Mouse (Mus musculus): ENCODE results near the gene Rftn1. TPM values are rescaled to one million over a fixed set of nuclear protein-coding genes. Genes with fewer than 3 reads are reported as not detected.

Gene Rftn1
- polyA plus RNA-seq, 1 experiment from 2014 or later: 9.4 TPM

GRCm38 (mm10) chr17:50070822-50071601 lies 119.5 kb downstream of the Rftn1 start:
- no peaks in the 10 kb centered on the region for H3K9me3 ChIP-seq
- H3K27ac ChIP-seq: no peak overlapping the region
- H3K27me3 ChIP-seq: no peaks in the 10 kb centered on the region
- H3K9ac ChIP-seq (replicated peaks): no peak overlapping the region
- no peak for ATAC-seq (ENCODE audit: insufficient number of reproducible peaks, insufficient read depth, low FRiP score, low TSS enrichment, low read depth)
- H3K4me3 ChIP-seq (replicated peaks): no peak overlapping the region
- 0 out of 2 replicates have a peak, but pooled peaks cover 3% of the 10 kb centered on the region for H3K4me1 ChIP-seq (replicated peaks)
- H3K36me3 ChIP-seq: no peaks in the 10 kb centered on the region
- H3K4me2 ChIP-seq: no peak overlapping the region
- 76% methylated on average over 7 of the region's 7 CpGs for WGBS

DNA sequence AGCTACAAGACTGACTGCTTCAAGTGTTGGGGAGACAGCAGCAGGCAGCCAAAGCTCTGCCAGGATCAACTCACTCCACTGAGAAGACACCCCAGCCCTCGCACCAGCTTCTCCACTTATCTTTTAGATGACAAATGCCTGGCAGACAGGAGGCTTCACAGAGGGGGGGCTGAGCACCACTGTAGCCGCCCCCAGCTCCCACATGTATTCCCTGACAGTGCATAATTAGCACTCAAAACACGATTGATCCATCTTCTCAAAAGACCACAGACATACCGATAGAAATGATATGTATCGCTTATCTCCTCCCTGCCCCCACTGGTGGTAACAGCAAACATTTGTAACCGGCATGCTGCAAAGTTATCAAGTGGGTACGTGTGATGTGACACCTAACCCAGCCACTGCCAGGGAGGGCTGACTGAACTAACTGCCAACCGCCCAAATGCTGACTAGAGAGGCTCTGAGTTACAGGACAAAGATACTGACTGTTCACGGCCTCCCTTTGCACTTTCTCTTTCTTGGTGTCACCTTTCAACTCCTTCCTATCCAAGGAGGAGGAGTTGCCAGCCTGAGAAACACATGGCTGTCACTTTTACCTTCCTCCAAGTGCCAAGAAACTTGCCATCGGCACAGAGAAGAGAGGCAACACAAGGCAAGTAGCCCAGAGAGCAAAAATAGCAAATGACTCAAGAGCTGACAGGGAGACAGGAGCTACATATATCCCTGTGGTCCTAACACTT lies 120.4 kb downstream of the Rftn1 start:
- no peak overlapping the region for H3K4me2 ChIP-seq

DNA sequence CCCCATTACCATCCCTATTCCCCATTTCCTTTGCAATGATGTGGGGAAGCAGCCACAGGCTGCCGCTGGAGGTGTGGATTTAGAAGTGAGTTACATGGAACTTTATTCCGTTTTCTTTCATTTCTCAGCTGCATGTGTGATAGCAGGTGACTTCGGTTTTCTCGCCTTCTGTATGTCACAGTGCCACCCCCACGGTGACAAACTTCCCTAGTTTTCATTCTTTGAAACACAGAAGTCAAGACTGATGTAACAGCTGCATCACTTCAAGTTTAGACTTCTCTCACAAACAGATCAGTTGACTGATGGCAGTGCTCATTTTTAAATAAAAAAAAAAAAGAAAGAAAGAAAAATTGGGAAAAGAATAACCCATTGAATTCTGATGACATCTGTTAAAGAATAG lies 121.3 kb downstream of the Rftn1 start:
- Histone ChIP-seq H3K9me3 (no peaks in the 10 kb centered on the region), H3K27ac (no peak overlapping the region), H3K4me1 (replicated peaks) (0 out of 2 replicates have a peak, but pooled peaks cover 3% of the 10 kb centered on the region), H3K36me3 (no peaks in the 10 kb centered on the region), H3K27me3 (no peaks in the 10 kb centered on the region), H3K9ac (replicated peaks) (no peak overlapping the region), H3K4me2 (no peak overlapping the region), H3K4me3 (replicated peaks) (no peak overlapping the region)
- 77% methylated on average over 5 of the region's 5 CpGs for WGBS
- no peak for ATAC-seq (ENCODE audit: insufficient number of reproducible peaks, insufficient read depth, low FRiP score, low TSS enrichment, low read depth)

More for the DNA sequence above, 120.4 kb downstream of the Rftn1 start:
- ATAC-seq (ENCODE audit: insufficient number of reproducible peaks, insufficient read depth, low FRiP score, low TSS enrichment, low read depth): no peak
- WGBS: 24% methylated on average over 10 of the region's 10 CpGs
- no peaks in the 10 kb centered on the region for H3K36me3 ChIP-seq
- H3K9me3 ChIP-seq: no peaks in the 10 kb centered on the region
- no peaks in the 10 kb centered on the region for H3K27me3 ChIP-seq
- H3K4me3 ChIP-seq (replicated peaks): no peak overlapping the region
- no peak overlapping the region for H3K9ac ChIP-seq (replicated peaks)
- H3K27ac ChIP-seq: no peak overlapping the region
- H3K4me1 ChIP-seq (replicated peaks): 0 out of 2 replicates have a peak, but pooled peaks cover 3% of the 10 kb centered on the region

GRCm38 (mm10) chr17:50068681-50069138 lies 121.8 kb downstream of the Rftn1 start:
- H3K4me2 ChIP-seq: no peak overlapping the region
- H3K9ac ChIP-seq (replicated peaks): no peak overlapping the region
- H3K36me3 ChIP-seq: no peaks in the 10 kb centered on the region
- no peak for ATAC-seq (ENCODE audit: insufficient number of reproducible peaks, insufficient read depth, low FRiP score, low TSS enrichment, low read depth)
- 72% methylated on average over 10 of the region's 10 CpGs for WGBS
- H3K4me1 ChIP-seq (replicated peaks): 0 out of 2 replicates have a peak, but pooled peaks cover 3% of the 10 kb centered on the region
- no peak overlapping the region for H3K4me3 ChIP-seq (replicated peaks)
- H3K9me3 ChIP-seq: no peaks in the 10 kb centered on the region; the same call in 1 of the 2 replicates
- H3K27me3 ChIP-seq: no peaks in the 10 kb centered on the region
- no peak overlapping the region for H3K27ac ChIP-seq

- H3K4me3 ChIP-seq (replicated peaks): no peak overlapping the region
- H3K36me3 ChIP-seq: no peaks in the 10 kb centered on the region
- ATAC-seq (ENCODE audit: insufficient number of reproducible peaks, insufficient read depth, low FRiP score, low TSS enrichment, low read depth): no peak
- no peak overlapping the region for H3K4me2 ChIP-seq
- H3K4me1 ChIP-seq (replicated peaks): 0 out of 2 replicates have a peak, but pooled peaks cover 3% of the 10 kb centered on the region
- H3K27ac ChIP-seq: no peak overlapping the region
- no peaks in the 10 kb centered on the region; the same call in 1 of the 2 replicates for H3K9me3 ChIP-seq
- WGBS: 84% methylated on average over 5 of the region's 5 CpGs
- H3K27me3 ChIP-seq: no peaks in the 10 kb centered on the region
- H3K9ac ChIP-seq (replicated peaks): no peak overlapping the region
These were observed 122.4 kb downstream of the Rftn1 start for GRCm38 (mm10) chr17:50067774-50068680.

- 66% methylated on average over 8 of the region's 8 CpGs for WGBS
- no peak overlapping the region for H3K4me2 ChIP-seq
- no peak for ATAC-seq (ENCODE audit: insufficient number of reproducible peaks, insufficient read depth, low FRiP score, low TSS enrichment, low read depth)
These were observed 123.4 kb downstream of the Rftn1 start for GRCm38 (mm10) chr17:50066822-50067713.

GRCm38 (mm10) chr17:50063832-50064627 lies 126.4 kb downstream of the Rftn1 start:
- Histone ChIP-seq H3K36me3 (no peaks in the 10 kb centered on the region), H3K9me3 (no peaks in the 10 kb centered on the region; the same call in 1 of the 2 replicates), H3K27me3 (no peaks in the 10 kb centered on the region), H3K4me3 (replicated peaks) (no peak overlapping the region), H3K9ac (replicated peaks) (no peak overlapping the region), H3K4me2 (no peak overlapping the region), H3K4me1 (replicated peaks) (no peaks in the 10 kb centered on the region), H3K27ac (no peak overlapping the region)
- WGBS: 88% methylated on average over 13 of the region's 13 CpGs
- no peak for ATAC-seq (ENCODE audit: insufficient number of reproducible peaks, insufficient read depth, low FRiP score, low TSS enrichment, low read depth)

More at GRCm38 (mm10) chr17:50066822-50067713, 123.4 kb downstream of the Rftn1 start:
- Histone ChIP-seq H3K27ac (no peak overlapping the region), H3K4me3 (replicated peaks) (no peak overlapping the region), H3K27me3 (no peaks in the 10 kb centered on the region), H3K36me3 (no peaks in the 10 kb centered on the region), H3K9ac (replicated peaks) (no peak overlapping the region), H3K9me3 (no peaks in the 10 kb centered on the region; the same call in 1 of the 2 replicates), H3K4me1 (replicated peaks) (0 out of 2 replicates have a peak, but pooled peaks cover 3% of the 10 kb centered on the region)

DNA sequence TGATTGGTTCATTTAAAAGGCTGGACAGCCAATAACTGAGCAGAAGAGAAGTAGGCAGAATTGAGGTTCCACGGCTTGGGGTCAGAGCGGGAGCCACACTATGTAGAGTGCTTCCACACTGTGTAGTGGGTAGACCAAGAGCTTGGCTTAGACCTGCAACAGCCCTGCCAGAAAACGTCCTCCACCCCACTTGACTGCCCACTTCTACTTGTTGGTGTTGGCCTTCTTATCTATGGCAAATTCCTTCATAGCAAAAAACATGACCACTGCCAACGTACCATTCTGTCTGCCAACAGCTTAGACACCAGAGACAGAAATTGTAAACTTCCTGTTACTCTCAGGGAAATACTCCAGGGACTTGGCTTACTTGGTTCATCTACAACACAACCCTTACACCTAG lies 127.8 kb downstream of the Rftn1 start:
- no peaks in the 10 kb centered on the region for H3K36me3 ChIP-seq
- H3K4me2 ChIP-seq: no peak overlapping the region
- H3K4me3 ChIP-seq (replicated peaks): no peak overlapping the region
- no peak for ATAC-seq (ENCODE audit: insufficient number of reproducible peaks, insufficient read depth, low FRiP score, low TSS enrichment, low read depth)
- WGBS: 91% methylated on average over 4 of the region's 4 CpGs
- no peaks in the 10 kb centered on the region for H3K27me3 ChIP-seq
- H3K27ac ChIP-seq: no peak overlapping the region
- H3K9ac ChIP-seq (replicated peaks): no peak overlapping the region
- no peaks in the 10 kb centered on the region; the same call in 1 of the 2 replicates for H3K9me3 ChIP-seq
- no peaks in the 10 kb centered on the region for H3K4me1 ChIP-seq (replicated peaks)

DNA sequence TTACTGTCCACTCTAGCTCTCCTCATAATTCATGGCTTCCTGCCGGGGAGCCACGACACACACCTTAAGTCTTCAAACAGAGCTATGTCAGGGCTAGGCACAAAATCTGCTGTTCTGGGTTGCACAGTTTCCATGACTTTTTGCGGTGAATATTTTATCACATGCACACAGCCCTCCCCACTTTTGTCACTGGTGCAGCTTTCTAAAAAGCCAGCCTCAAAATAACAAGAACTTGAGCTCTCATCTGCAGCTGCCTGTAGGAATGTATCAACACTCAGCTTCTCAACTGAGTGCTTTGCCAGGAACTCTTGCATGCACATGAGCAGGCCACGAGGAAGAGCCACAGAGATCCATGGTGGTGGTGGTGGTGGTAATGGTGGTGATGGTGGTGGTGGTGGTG lies 129.0 kb downstream of the Rftn1 start:
- H3K9me3 ChIP-seq: no peaks in the 10 kb centered on the region; the same call in 1 of the 2 replicates
- H3K9ac ChIP-seq (replicated peaks): no peak overlapping the region
- H3K4me2 ChIP-seq: no peak overlapping the region
- no peak for ATAC-seq (ENCODE audit: insufficient number of reproducible peaks, insufficient read depth, low FRiP score, low TSS enrichment, low read depth)
- no peak overlapping the region for H3K27ac ChIP-seq
- H3K4me1 ChIP-seq (replicated peaks): no peaks in the 10 kb centered on the region
- WGBS: 92% methylated on average over 4 of the region's 4 CpGs
- H3K36me3 ChIP-seq: no peaks in the 10 kb centered on the region
- H3K4me3 ChIP-seq (replicated peaks): no peak overlapping the region
- no peaks in the 10 kb centered on the region for H3K27me3 ChIP-seq

Data from limb, embryonic 12.5 days (tissue).